Mouse (Mus musculus) bone marrow macrophage, adult 2 months (primary cell): ENCODE results near the gene Scarb1. TPM values are rescaled to one million over a fixed set of nuclear protein-coding genes. Genes with fewer than 3 reads are reported as not detected.

Source experiments
- H3K27ac ChIP-seq: 2 replicates; pipeline ENCODE4 v1.5.1; 2012; ENCODE audit warnings: low read depth, low read length; ENCODE audit not compliant: insufficient read depth
- H3K4me1 ChIP-seq: 2 replicates; pipeline ENCODE4 v1.6.1; 2012; ENCODE audit warnings: low read length; ENCODE audit not compliant: control insufficient read depth, insufficient read depth
- H3K4me3 ChIP-seq: 2 replicates; pipeline ENCODE4 v1.5.1; 2012; ENCODE audit warnings: mild to moderate bottlenecking, low read length, moderate library complexity; ENCODE audit not compliant: insufficient read depth
- CTCF ChIP-seq: IDR thresholded peaks from 2 replicates; pipeline ENCODE4 v1.5.1; 2012; ENCODE audit warnings: low read depth, mild to moderate bottlenecking, low read length, moderate library complexity
- POLR2A ChIP-seq: IDR thresholded peaks from 2 replicates; pipeline ENCODE4 v1.6.1; 2012; ENCODE audit warnings: mild to moderate bottlenecking, low read depth, low read length, borderline replicate concordance
- polyA plus RNA-seq: library from polyadenylated mRNA; stranded (reverse); fragments of >200 nt; gene quantifications from 2 replicates; pipeline ENCODE4 v1.2.4, GENCODE M21; 2012; ENCODE audit not compliant: missing spikeins, insufficient read depth, insufficient read length

Gene Scarb1
- polyA plus RNA-seq, 1 experiment: 120 TPM

DNA sequence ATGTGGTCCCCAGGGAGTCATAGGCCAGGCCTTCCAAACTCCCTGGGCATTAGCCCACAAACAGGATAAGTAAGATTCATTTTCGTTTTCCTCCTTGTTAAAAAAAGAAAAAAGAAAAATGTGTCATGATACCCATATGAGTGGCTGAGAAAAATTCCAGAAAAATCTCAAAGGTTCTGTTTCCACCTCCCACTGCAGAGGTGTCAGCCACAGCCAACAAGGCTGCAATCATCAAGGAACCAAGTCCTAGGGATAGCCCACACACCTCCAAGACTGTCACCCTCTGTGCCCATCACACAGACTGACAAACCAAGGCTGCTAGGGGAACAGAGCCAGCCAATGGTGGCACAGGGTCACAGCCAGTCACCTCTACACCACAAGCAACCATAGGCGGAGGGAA is 111.8 kb downstream of the Scarb1 start:
- no peak overlapping the region for H3K27ac ChIP-seq
- peaks cover 6% of the 10 kb centered on the region for H3K4me1 ChIP-seq
- no peak for TF ChIP-seq CTCF
- no peak for TF ChIP-seq POLR2A
- H3K4me3 ChIP-seq: no peak overlapping the region

DNA sequence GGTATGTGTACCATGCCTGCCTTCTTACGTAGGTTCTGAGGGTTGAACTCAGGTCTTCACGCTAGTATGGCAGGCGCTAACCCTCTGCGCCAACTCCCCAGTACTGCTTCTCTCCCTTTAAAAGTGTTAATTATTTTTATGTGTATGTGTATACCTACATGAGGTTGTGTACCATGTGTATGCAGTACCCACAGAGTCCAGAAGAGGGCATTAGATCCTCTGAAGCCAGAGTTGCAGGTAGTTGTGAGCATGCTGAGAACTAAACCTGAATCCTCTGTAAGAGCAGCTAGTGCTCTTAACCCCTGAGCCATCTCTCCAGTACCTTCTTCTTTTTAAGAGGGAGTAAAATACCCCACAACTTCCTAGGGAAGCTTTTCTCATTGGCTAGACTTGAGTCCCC is 113.2 kb downstream of the Scarb1 start:
- H3K4me1 ChIP-seq: peaks cover 6% of the 10 kb centered on the region
- no peak overlapping the region for H3K27ac ChIP-seq
- TF ChIP-seq CTCF (no peak), POLR2A (no peak)
- no peak overlapping the region for H3K4me3 ChIP-seq

Other genes with a start within 250 kb of the Scarb1 start
- gene Ncor2, start 161.9 kb downstream of the Scarb1 start, polyA plus RNA-seq: 61.5 and 71.5 TPM in 2 replicates
- gene Gm10382, start 48.2 kb upstream of the Scarb1 start, polyA plus RNA-seq: not detected in 2 replicates
- 808 and 810 TPM in 2 replicates for gene Ubc, start 49.1 kb upstream of the Scarb1 start, polyA plus RNA-seq
- 13.1 and 18.4 TPM in 2 replicates for gene Dhx37, start 93.0 kb upstream of the Scarb1 start, polyA plus RNA-seq
- 11.6 and 11.8 TPM in 2 replicates for gene Bri3bp, start 100.5 kb upstream of the Scarb1 start, polyA plus RNA-seq
- 10.3 and 19.0 TPM in 2 replicates for gene Aacs, start 134.7 kb upstream of the Scarb1 start, polyA plus RNA-seq
- not detected in 2 replicates for gene Tmem132b, start 190.7 kb upstream of the Scarb1 start, polyA plus RNA-seq